Mouse (Mus musculus): ENCODE data around the gene Fbxo44. TPM values are rescaled to one million over a fixed set of nuclear protein-coding genes. Genes with fewer than 3 reads are reported as not detected.

Gene Fbxo44
- total RNA-seq (2023) = 1 to 10 TPM; 2.8 to 4.6 TPM

GRCm38 (mm10) chr4:148160436-148161390 is at the start of gene Fbxo44, which contains the start of gene Fbxo2:
Fbxo44 (minus strand) TSS chr4:148160482.
Fbxo2 (plus strand) TSS chr4:148160621.

DNA sequence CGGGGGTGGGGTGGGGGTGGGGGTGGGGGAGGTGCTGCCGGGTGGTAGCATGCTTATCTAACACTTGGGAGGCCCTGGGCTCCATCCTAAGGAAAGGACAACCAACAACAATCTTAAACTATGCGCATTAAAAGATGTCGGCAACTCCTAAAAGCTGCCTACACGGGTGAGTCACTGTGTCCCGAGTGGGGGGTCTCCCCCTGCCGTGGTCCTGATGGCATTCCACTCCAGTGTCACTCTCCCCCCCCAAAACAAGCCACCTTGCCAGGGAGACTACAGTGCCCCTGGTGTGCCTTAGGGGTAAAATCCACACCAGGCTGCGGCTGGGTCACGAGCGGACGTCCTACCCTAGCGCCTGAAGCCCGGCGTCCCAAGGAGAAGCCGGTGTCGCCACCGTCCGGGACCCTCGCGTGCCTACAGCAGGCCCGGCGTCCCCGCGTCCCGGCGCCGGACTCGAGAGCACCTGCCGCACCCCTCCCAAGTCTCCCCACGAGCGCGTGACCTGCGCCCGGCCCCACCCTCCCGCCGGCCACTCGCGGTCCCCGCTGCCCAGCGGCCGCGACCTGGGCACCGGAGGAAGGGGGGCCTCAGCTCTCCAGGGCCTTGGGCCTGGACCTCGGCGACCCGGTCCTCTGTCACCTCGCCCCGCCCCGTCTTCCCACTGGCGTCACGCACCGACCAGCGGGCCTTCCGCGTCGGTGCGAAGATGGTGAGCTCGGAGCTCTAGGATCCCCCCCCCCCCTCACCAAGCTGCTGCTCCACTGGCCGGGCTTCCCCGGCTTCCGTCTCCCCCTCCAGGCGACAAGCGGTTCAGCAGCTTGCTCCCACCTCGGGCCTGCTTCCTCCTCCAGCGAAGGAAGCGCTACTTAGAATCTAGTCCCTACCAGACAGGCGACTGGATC is 8.8 kb downstream of the Fbxo44 start, which contains the start of gene Fbxo6:
Gene Fbxo6, minus strand, starts transcription at position 874 of the 902 bp plus-strand sequence.

DNA sequence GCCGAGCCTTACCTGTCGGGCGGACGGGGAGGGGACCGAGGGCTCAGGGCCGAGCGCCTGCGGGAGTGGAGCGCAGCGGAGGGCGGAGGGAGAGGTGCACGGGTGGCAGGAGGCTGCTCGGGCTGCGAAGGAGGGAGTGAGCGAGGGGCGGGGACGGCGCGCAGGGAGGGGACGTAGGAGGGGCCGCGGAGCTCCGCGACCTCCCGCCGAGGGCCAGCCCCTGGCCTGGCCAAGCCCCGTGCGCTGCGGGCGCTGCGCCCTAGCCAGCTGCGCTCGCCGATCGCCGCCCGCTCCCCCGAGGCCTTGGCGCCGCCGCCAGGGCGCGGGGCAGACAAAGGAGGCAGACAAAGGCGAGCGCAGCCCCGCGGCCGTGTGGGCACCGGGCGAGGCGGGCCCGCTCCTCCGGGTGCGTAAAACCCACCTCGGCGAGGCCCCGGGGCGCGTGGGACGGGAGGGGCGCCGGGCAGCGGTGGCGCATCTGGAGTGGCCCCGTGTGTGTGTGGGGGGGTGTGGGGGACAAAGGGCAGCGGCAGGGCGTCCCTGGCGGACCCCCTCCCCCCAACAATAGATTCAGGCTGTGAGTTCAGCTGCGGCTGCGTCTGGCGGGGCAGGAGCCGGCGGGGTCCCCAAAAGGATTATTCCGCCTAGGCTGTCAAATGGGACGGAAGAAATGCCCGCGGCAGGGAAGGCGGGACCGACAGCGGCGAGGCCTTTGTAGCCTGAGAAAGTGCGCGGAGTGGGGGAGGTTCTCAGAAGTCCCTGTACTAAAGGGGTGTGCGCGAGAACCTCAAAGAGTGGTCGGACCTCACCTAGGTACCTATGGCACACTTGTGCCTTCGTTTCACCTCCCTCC is 29.5 kb downstream of the Fbxo44 start, which contains the start of gene Draxin:
Gene Draxin, minus strand, starts transcription at position 138 of the 853 bp plus-strand sequence.

DNA sequence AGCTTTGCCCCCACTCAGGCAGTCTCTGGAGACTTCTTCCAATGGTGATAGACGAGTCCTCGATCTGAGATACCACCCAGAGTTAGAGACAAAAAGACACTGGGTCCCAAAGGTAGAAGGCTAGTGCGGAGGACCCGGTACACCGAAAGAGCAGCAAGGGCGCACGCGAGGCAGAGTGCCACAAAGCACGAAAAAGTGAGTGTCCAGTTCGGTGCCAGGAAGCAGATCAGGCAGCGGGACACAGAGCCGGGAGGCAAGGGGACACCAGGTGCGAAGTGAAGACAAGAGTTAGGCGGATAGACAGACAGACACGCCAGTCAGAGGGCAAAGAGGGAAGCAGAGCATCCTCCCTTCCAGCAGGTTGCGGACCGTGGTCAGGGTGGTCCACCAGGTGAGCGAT is 30.1 kb downstream of the Fbxo44 start, which contains the start of gene Mad2l2:
Gene Mad2l2, plus strand, starts transcription at position 252 of the 400 bp plus-strand sequence.

Other genes with a start within 250 kb of the Fbxo44 start
- 10 to 100 TPM; 10.2 to 17.5 TPM for gene Plod1, start 223.7 kb downstream of the Fbxo44 start, total RNA-seq (2023)
- gene 2510039O18Rik, start 219.6 kb downstream of the Fbxo44 start, total RNA-seq (2023) = 10 to 100 TPM; 69.6 to 75.2 TPM
- not detected for gene Nppb, start 174.7 kb downstream of the Fbxo44 start, total RNA-seq (2023)
- not detected for gene Nppa, start 159.8 kb downstream of the Fbxo44 start, total RNA-seq (2023)
- gene Clcn6, start 121.7 kb downstream of the Fbxo44 start, total RNA-seq (2023) = 10 to 100 TPM; 27.6 to 29.3 TPM
- gene Mthfr, start 121.4 kb downstream of the Fbxo44 start, total RNA-seq (2023) = 10 to 100 TPM; 18.5 to 21.1 TPM
- 10 to 100 TPM; 19.9 to 26.1 TPM for gene Agtrap, start 72.5 kb downstream of the Fbxo44 start, total RNA-seq (2023)
- gene Mad2l2, start 30.1 kb downstream of the Fbxo44 start, total RNA-seq (2023) = 10 to 100 TPM; 24.7 to 31.2 TPM
- not detected for gene Draxin, start 29.8 kb downstream of the Fbxo44 start, total RNA-seq (2023)
- 10 to 100 TPM; 13.1 to 15.6 TPM for gene Fbxo6, start 8.3 kb downstream of the Fbxo44 start, total RNA-seq (2023)
- gene Fbxo2, start 139 bp upstream of the Fbxo44 start, total RNA-seq (2023) = not detected
- not detected for gene Disp3, start 127.5 kb upstream of the Fbxo44 start, total RNA-seq (2023)